Mouse (Mus musculus): ENCODE results near the gene C1qbp.

C1qbp gene

GRCm38 (mm10) chr11:70972586-70972985, 10.2 kb downstream of the C1qbp start:
- no peak for DNase-seq

- DNase-seq: peak in 1 of 2 experiments; percentile 10
These were observed 12.0 kb downstream of the C1qbp start for GRCm38 (mm10) chr11:70970560-70971540.

- peak; percentile 95 for DNase-seq
These were observed 12.8 kb downstream of the C1qbp start, which contains the start of the genes Nup88 and Rpain for GRCm38 (mm10) chr11:70969821-70970559. TSS of gene Nup88 (minus strand) at chr11:70969973. TSS of gene Rpain (plus strand) at chr11:70970213.

GRCm38 (mm10) chr11:70969271-70969794, 13.5 kb downstream of the C1qbp start:
- no peak for DNase-seq

GRCm38 (mm10) chr11:70964222-70964907, 18.5 kb downstream of the C1qbp start:
- no peak for DNase-seq

- no peak for DNase-seq
These were observed 21.9 kb downstream of the C1qbp start for GRCm38 (mm10) chr11:70960786-70961554.

GRCm38 (mm10) chr11:70954711-70955110, 28.1 kb downstream of the C1qbp start:
- no peak for DNase-seq

GRCm38 (mm10) chr11:70944935-70945817, 37.6 kb downstream of the C1qbp start:
- DNase-seq: no peak

- peak; percentile 45 to 50 for DNase-seq
These were observed 39.2 kb downstream of the C1qbp start for GRCm38 (mm10) chr11:70943651-70944050.

- no peak for DNase-seq
These were observed 40.2 kb downstream of the C1qbp start for GRCm38 (mm10) chr11:70942596-70942995.

- DNase-seq: no peak
These were observed 47.5 kb downstream of the C1qbp start for GRCm38 (mm10) chr11:70935316-70935715.

GRCm38 (mm10) chr11:70931461-70931860, 51.4 kb downstream of the C1qbp start:
- DNase-seq: no peak

All from cerebellum, postnatal 10 days (tissue).